Mouse (Mus musculus) liver, adult 2 months (tissue): ENCODE measurements around the gene Dgkg.

ENCODE experiments used
- CTCF ChIP-seq: fragments of 200-500 bp; IDR thresholded peaks from 2 replicates; pipeline ENCODE4 v1.5.1; 2011; ENCODE audit warnings: low read depth, low read length, control low read depth
- POLR2A ChIP-seq: fragments of 200-500 bp; IDR thresholded peaks from 2 replicates; pipeline ENCODE4 v1.6.1; 2011; ENCODE audit warnings: low read length, control low read depth; ENCODE audit not compliant: insufficient read depth; ENCODE audit errors: extremely low read depth

- no peak for TF ChIP-seq CTCF
- no peak for TF ChIP-seq POLR2A
Measured at GRCm38 (mm10) chr16:22527499-22527939, 129.5 kb downstream of the Dgkg start.
